Mouse (Mus musculus): Measurements from ENCODE around the gene Klf7.

Klf7 gene

GRCm38 (mm10) chr1:64104665-64105064 lies 17.4 kb downstream of the Klf7 start:
- no peak for DNase-seq (ENCODE audit: low spot score in 2 of 2)

- DNase-seq (ENCODE audit: low spot score in 2 of 2): no peak
Observed at GRCm38 (mm10) chr1:64101331-64101730, 20.8 kb downstream of the Klf7 start.

GRCm38 (mm10) chr1:64098800-64099199 lies 23.3 kb downstream of the Klf7 start:
- no peak for DNase-seq (ENCODE audit: low spot score in 2 of 2)

GRCm38 (mm10) chr1:64097640-64098287 lies 24.3 kb downstream of the Klf7 start:
- DNase-seq (ENCODE audit: low spot score in 2 of 2): no peak

- no peak for DNase-seq (ENCODE audit: low spot score in 2 of 2)
Observed at GRCm38 (mm10) chr1:64093018-64093417, 29.1 kb downstream of the Klf7 start.

GRCm38 (mm10) chr1:64091591-64091990 lies 30.5 kb downstream of the Klf7 start:
- DNase-seq (ENCODE audit: low spot score in 2 of 2): no peak

GRCm38 (mm10) chr1:64090566-64090965 lies 31.5 kb downstream of the Klf7 start:
- DNase-seq (ENCODE audit: low spot score in 2 of 2): no peak

- no peak for DNase-seq (ENCODE audit: low spot score in 2 of 2)
Observed at GRCm38 (mm10) chr1:64089691-64090090, 32.4 kb downstream of the Klf7 start.

GRCm38 (mm10) chr1:64088604-64089320 lies 33.3 kb downstream of the Klf7 start:
- no peak for DNase-seq (ENCODE audit: low spot score in 2 of 2)

GRCm38 (mm10) chr1:64087657-64088603 lies 34.2 kb downstream of the Klf7 start:
- DNase-seq (ENCODE audit: low spot score in 2 of 2): peak in 1 of 2 experiments; percentile 44

- no peak for DNase-seq (ENCODE audit: low spot score in 2 of 2)
Observed at GRCm38 (mm10) chr1:64085875-64086274, 36.2 kb downstream of the Klf7 start.

- no peak for DNase-seq (ENCODE audit: low spot score in 2 of 2)
Observed at GRCm38 (mm10) chr1:64085361-64085760, 36.7 kb downstream of the Klf7 start.

- DNase-seq (ENCODE audit: low spot score in 2 of 2): no peak
Observed at GRCm38 (mm10) chr1:64084706-64085105, 37.4 kb downstream of the Klf7 start.

- no peak for DNase-seq (ENCODE audit: low spot score in 2 of 2)
Observed at GRCm38 (mm10) chr1:64081791-64082190, 40.3 kb downstream of the Klf7 start.

GRCm38 (mm10) chr1:64081217-64081616 lies 40.9 kb downstream of the Klf7 start:
- no peak for DNase-seq (ENCODE audit: low spot score in 2 of 2)

- DNase-seq (ENCODE audit: low spot score in 2 of 2): no peak
Observed at GRCm38 (mm10) chr1:64080263-64080662, 41.8 kb downstream of the Klf7 start.

- DNase-seq (ENCODE audit: low spot score in 2 of 2): no peak
Observed at GRCm38 (mm10) chr1:64078747-64079211, 43.3 kb downstream of the Klf7 start.

- DNase-seq (ENCODE audit: low spot score in 2 of 2): no peak
Observed at GRCm38 (mm10) chr1:64078011-64078746, 43.9 kb downstream of the Klf7 start.

- no peak for DNase-seq (ENCODE audit: low spot score in 2 of 2)
Observed at GRCm38 (mm10) chr1:64074051-64074450, 48.0 kb downstream of the Klf7 start.

GRCm38 (mm10) chr1:64070947-64071346 lies 51.1 kb downstream of the Klf7 start:
- no peak for DNase-seq (ENCODE audit: low spot score in 2 of 2)
